Mouse (Mus musculus) bone marrow, adult 2 months (tissue): ENCODE results near the gene Actg2.

ENCODE experiments used
- CTCF ChIP-seq: fragments of 200-500 bp; IDR thresholded peaks from 2 replicates; pipeline ENCODE4 v1.5.1; 2011; ENCODE audit warnings: low read length, control low read depth; ENCODE audit not compliant: control insufficient read depth, insufficient read depth
- POLR2A ChIP-seq: fragments of 200-500 bp; IDR thresholded peaks from 2 replicates; pipeline ENCODE4 v1.6.1; 2011; ENCODE audit warnings: low read depth, mild to moderate bottlenecking, control low read depth, low read length, borderline replicate concordance; ENCODE audit not compliant: control insufficient read depth

- TF ChIP-seq CTCF = peak; percentile 58
- TF ChIP-seq POLR2A = no peak
Observed at GRCm38 (mm10) chr6:83582938-83583270, 46.8 kb upstream of the Actg2 start.
